Mouse (Mus musculus) ZHBTc4 (cell line): ENCODE measurements at regions not wholly inside any gene's neighbourhood (a gene's known extent, or its start where the extent isn't known, plus 50 kb on each side); places are given as distances from the start of the nearest gene placed in this dataset.

Experiments used
- DNase-seq: peaks from one replicate; pipeline ENCODE4 v3.0.0-alpha.2; 2011; ENCODE audit warnings: low read depth, low spot score

DNA sequence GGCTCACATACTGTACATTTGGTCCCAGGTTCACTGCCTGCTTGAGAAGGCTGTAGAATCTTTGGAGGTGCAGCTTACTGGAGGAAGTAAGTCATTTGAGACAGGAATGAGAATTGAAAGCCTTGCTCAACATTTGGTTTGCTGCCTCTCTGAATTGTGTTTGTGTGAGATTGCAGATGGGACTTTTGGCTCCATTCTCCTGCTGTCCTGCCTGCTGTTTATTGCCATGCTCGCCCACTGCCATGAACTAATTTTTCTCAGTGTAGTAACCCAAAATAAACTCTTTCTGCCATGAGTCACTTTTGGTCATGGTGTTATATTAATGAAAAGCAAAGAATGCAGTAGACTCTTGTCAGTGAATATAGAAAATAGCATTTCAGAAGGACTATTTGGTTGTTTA lies 368.1 kb downstream of the Gm8797 start:
- DNase-seq: no peak

DNA sequence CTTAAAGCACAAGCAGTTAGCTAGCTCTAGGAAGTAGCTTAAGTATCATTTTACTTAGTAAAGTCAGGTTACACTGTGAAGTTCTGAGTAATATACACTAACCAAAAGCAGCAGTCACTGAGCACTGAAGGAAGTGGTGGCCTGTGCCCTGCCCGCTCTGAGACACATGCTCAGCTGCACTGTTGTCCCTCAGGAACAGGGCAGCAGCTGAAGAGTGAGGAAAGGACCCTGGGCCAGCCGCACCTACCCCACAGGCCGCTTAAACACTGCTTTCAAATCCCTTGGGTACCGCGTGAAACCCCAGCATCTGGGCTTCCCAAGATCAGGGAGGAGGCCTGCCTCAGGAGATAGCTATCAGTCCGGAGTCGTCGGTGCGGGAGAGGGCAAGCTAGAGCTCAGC lies 385.1 kb downstream of the Gm8797 start:
- peak; percentile 19 for DNase-seq

DNA sequence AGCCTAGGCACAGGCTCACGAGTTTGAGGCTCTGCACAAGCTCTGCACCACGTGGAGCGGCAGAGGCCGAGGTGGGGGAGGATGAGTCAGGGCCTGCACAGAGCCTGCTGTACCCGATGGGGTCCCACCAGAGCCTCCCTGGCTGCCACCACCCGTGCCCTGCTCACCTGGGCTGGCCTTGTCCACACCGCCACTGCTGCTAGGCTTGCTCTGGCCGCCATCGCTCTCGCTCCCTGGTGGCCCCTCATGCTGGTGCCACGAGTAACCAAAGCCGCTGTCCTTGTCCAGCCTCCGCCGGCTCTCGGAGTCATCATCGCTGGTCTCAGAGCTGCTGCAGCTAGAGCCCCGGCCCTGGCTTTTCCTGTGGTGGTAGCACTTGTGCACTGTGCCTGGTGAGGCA lies 386.8 kb downstream of the Gm8797 start:
- DNase-seq: peak; percentile 67

DNA sequence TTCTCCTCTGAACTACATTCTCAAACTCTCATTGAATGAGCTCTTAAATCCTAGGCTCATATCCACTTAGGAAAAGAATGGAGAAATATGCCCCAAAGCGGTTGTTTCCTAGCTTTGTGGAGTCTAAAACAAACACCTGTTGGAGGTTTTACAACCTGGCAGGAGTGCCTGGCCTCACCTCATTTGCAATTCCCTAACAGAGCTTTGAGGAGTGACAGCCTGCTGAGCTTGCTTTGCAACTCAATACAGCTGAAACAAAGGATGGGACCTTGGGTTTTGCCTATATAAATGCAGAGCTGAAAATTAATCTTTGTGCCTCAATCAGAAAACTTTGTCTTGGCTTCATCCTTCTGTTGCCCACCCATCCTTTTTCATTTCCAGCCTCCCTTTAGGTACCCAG lies 423.2 kb downstream of the Gm8797 start:
- DNase-seq: peak; percentile 86

DNA sequence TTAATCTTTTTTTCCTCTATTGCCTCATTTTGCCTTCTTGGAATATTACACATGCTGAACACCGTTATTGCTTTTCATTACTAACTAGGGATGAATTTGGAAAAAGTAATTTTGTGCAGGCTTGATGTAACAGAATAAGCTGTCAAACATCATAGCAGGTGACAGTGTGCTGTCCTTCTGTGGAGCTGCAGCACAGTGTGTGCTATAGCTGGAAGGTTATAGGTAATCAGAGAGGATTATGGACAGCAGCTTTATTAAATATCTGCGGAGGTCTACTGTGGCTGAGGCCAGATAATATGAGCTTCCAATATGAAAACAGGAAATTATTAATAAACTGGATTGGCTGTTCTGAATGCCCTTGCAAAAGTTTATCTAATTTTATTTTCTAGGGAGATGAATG lies 431.9 kb downstream of the Gm8797 start:
- no peak for DNase-seq

DNA sequence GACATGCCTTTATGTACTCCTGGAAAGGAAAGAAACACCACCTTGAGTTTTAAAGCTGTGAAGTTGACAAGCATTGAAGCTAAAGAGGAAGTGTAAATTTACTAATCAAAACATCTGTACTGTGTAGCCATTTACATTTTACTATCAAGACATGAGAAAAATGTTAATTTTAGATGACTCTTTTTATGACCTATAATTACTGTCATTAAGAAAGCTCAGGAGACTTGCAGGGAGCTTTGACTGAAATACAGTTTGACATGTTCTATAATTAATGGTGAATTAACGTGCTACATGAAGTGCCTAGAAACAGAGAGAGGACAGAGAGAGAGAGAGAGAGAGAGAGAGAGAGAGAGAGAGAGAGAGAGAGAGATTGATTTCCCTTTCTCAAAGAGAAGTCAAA lies 432.8 kb downstream of the Gm8797 start:
- no peak for DNase-seq

DNA sequence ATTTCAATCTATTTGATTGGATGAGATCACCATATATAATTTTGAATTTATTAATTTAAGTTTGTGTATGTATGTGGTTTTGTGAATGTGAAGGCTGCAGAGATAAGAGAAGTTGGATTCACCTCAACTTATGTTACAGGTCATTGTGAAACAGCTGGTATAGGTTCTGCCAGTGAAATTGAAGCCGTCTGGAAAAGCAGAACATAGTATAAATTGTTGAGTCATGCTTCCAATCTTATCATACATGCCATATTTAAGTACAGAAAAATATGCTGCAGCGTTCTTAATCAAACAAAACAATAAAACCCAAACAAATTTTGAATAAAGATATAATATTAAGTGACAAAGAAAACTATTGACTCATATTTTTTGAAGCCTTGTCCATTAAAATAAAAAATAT lies 415.6 kb downstream of the 1700008P02Rik start:
- DNase-seq: no peak

DNA sequence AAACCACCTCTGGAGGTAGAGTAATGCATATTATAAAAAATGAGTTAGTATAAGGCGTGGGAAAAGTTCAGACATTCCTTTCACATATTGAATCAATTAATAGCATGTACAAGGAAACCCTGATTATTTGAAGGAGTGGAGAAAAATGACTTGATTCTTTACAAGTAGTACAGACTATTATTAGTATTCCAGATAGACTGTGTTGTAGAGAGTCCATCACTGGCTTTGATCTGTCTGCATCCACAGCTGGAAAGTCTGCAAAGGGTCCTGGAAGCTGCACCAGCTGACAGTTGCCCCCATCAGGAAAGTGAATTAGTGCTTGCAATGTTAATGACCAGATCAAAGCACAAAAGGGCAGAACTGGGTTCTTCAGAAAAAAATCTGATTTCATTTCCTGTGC lies 391.6 kb downstream of the 1700008P02Rik start:
- no peak for DNase-seq
